Mouse (Mus musculus) kidney, postnatal 25 days (tissue): Measurements from ENCODE around the gene Crb1.

Experiments used
- DNase-seq, 2 experiments: peaks; one replicate each; pipeline ENCODE4 v3.0.0; 2021; ENCODE audit warnings: mixed read lengths in 2 of 2

Gene Crb1

GRCm38 (mm10) chr1:139223804-139224203, 153.1 kb downstream of the Crb1 start:
- DNase-seq = no peak

GRCm38 (mm10) chr1:139215311-139215710, 161.6 kb downstream of the Crb1 start:
- DNase-seq = no peak

DNA sequence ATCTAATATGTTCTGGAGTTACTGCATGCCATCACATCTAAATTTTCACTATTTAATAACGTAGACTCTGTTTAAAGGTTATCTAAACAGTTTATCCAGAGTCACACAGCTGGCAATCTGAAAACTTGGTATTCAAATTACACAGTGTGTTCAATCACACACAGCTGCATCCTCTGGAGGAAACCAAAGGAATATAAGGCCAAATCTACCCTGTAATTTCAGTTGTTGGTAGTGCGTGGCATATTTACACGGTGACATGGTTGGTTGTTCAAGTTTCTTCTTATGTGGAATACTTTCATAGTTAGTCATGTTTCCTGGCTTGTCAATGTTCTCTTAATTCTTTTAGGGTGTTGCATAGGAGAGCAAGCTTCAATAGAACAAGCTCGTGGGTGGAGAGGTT, 166.4 kb downstream of the Crb1 start:
- no peak for DNase-seq

DNA sequence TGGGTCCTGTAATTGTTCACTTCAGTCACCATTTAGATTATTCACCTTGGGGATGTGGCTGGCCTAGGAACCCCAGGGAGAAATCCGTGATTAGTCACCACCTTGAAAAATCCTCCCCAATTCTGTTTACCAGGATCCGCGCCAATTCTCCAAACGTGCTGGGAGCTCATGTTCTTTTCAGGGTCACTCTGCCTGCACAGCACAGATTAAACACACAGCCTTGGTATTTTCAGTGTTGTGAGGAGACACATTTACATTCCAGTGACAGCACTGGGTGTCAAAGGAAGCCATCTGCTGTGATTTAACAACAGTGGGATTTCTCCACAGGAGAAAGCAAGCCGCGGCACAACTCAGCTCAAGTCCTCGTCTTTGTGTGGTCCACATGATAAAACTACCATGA, 167.1 kb downstream of the Crb1 start:
- DNase-seq = no peak

- DNase-seq = no peak
Measured at GRCm38 (mm10) chr1:139206259-139206658, 170.6 kb downstream of the Crb1 start.

DNA sequence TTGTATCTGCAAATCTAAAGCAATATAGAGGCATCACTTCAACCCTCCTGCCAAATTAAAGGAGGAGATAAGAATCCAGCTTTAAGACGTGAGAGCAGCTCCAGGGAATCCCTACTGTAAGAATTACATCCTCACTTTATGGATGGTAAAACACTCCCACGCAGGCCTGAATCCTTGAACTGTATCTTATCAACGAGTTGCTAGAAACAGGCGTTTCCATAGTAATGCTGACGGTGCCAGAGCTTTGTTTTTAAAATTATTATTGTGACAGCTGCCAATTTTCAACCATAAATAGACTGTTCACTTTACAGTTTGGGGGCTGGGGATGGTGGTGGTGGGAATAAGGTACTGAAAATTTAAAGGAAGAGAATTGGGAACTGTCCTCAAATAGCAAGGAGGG, 173.9 kb downstream of the Crb1 start:
- no peak for DNase-seq

DNA sequence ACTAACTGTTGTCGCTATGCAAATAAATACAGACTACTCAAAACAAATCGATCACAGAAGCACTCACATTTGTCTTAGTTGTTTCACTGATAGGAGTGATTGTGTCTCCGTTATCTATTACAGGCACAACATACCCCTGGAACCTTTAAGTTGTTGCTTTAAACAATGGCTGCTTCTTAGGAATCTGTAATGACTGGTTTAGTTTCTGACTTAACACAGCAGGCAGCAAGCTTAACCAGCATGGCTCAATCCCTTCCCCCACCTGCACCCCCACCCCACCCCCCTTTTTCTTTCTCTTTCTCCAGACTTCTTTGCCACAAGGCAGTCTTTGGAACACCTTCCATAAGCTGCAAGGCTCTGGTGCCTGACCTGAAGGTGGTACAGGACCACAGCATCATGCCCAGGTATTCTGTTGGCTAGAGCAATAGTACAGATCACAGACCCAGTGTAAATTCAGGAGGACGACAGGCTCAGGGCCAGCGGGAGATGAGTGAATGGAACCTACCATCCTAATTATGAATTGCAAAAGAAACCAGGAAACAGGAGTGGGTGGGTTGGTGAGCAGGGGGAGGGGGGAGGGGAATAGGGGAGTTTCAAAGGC, 182.4 kb downstream of the Crb1 start:
- DNase-seq = no peak

- DNase-seq = no peak
Measured at GRCm38 (mm10) chr1:139194011-139194410, 182.9 kb downstream of the Crb1 start.

DNA sequence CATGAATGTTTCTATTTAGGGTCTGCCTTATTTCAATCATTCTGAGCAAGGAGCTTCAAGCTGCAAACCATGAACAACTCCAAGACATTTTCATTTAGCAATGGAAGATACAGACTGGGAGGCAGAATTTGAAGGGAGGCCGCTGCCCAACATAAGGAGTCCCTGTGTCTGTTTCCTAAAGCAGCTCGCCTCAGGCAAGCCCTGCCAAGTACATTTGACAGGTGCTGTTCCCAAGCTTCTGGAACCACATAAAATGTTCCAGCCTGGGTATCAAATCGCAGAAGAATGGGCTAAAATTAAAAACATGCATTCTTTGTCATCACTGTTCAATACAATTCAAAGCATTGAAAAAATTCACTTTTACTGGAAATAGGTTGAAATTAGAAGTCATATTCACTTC, 184.3 kb downstream of the Crb1 start:
- DNase-seq = no peak

- DNase-seq = no peak
Measured at GRCm38 (mm10) chr1:139180481-139181149, 196.3 kb downstream of the Crb1 start.

DNA sequence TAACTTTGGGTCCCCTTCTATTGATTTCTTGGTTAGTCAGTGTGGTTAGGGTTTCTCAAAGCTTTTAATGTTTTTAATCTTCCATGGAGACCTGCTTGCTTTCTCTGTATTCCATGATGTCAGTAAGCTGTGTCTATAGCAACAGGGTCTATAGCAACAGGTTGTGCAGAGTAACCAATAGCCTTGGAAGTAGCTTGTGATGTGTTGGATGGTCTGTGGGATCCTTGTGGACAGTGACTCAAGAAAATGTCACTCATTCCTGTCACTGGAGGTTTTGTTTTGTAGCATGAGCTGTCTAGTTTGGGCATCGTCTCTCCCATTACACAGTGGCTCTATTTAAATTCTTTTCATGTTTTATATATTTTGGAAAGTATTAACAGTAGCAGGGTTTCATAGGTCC, 197.2 kb downstream of the Crb1 start:
- no peak for DNase-seq

DNA sequence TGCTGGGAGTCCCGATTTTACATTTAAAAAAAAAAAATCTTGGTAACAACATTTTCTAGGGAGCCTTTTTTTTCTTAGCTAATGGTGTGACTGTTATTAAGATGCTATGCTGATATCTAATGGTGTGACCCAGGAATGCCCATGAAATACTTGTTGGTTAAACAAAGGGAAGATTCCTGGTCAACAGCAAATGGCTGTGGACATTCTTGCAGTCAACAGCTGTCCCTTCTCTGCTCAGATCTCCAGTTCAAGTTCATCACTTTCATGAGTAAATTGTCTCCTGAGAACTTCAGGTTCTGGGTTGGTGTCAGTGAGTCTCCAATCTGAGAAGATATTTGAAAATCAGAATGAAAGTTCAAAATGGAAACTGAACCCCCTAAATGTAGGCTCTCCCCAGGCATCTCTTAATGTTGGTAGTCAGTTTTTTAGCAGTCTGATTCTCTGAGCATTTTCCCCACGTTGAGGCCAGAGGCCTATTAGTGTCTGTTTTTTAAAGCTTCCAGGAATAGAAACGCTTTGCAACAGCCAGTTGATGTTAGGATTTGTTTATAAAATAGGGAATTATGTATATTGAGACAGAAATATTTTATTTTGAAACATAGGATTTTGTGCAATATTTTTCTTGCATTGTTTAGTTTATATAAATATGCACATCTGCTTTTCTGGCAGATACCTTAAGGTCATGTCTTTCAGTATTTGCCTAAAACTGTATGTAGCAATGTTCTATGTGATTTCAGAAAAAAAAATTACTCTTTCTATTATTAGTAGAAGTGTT, 202.7 kb downstream of the Crb1 start:
- DNase-seq = no peak

DNA sequence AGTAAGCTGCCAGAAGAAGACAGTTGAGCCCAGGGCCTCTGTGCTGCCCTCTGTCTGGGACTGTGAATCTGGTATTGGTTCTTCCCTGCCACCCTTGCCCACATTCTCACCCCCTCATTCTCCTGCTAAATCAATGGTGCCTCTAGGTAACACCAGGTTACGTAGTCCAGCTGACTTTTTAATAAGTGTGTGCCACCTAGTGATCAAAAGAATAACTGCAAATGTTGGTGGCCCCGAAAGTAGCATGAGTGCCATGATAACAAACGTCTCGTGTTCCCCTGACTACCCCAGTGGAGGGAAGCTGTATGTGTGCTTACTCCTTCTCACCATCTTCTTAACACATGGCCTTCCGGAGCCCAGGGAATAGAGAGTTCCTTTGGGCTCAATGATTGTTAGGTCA, 214.1 kb downstream of the Crb1 start:
- DNase-seq = peak in 1 of 2 experiments; percentile 19

- DNase-seq = no peak
Measured at GRCm38 (mm10) chr1:139161619-139162018, 215.3 kb downstream of the Crb1 start.

DNA sequence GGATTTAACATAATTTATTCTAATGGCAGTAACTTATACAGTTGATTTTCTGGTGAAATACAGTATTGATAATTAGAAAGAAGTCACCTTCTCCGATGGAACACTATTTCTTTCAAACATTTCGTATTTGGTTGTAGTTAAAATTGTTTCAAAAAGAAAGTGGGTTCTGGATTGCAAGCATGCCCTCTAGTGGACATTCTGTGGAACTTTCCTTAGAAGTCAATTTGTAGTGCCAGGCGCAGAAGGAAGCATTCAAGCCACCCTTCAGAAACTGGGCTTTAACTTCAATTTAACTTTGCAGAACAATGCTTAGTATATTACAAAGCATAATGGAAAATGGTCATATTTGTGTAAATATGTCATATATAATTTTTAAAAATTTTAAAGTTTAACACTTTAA, 220.5 kb downstream of the Crb1 start:
- no peak for DNase-seq

- DNase-seq = no peak
Measured at GRCm38 (mm10) chr1:139153493-139153892, 223.4 kb downstream of the Crb1 start.

GRCm38 (mm10) chr1:139153006-139153405, 223.9 kb downstream of the Crb1 start:
- no peak for DNase-seq
